Mouse (Mus musculus) C2C12 (cell line): ENCODE data around the gene Ovch2. TPM values are rescaled to one million over a fixed set of nuclear protein-coding genes. Genes with fewer than 3 reads are reported as not detected.

Experiments
- H3K27me3 ChIP-seq: one replicate; pipeline ENCODE4 v1.6.1; 2011; ENCODE audit not compliant: control insufficient read depth, insufficient read depth, insufficient read length
- H3K36me3 ChIP-seq: one replicate; pipeline ENCODE4 v1.6.1; 2011; ENCODE audit not compliant: control insufficient read depth, insufficient read depth
- H3K4me3 ChIP-seq: one replicate; pipeline ENCODE4 v1.5.1; 2011; ENCODE audit warnings: mild to moderate bottlenecking, control low read depth; ENCODE audit not compliant: poor library complexity, insufficient read depth, severe bottlenecking
- H3K79me2 ChIP-seq: one replicate; pipeline ENCODE4 v1.6.1; 2011; ENCODE audit not compliant: control insufficient read depth, insufficient read depth
- H3K79me3 ChIP-seq: one replicate; pipeline ENCODE4 v1.6.1; 2011; ENCODE audit warnings: low read depth, control low read depth
- H3ac ChIP-seq: one replicate; pipeline ENCODE3; 2011; ENCODE audit warnings: low read depth; ENCODE audit not compliant: control insufficient read depth, insufficient read length
- CEBPB ChIP-seq: IDR thresholded peaks from one replicate; pipeline ENCODE4 v1.6.1; 2011; ENCODE audit warnings: low read depth, mild to moderate bottlenecking, control low read depth, moderate library complexity
- CTCF ChIP-seq: IDR thresholded peaks from one replicate; pipeline ENCODE4 v1.5.1; 2011; ENCODE audit not compliant: control insufficient read depth, insufficient read depth, insufficient read length
- FOSL1 ChIP-seq: IDR thresholded peaks from one replicate; pipeline ENCODE4 v1.8.0; 2011; ENCODE audit warnings: mild to moderate bottlenecking, low read length; ENCODE audit not compliant: poor library complexity, insufficient read depth, severe bottlenecking
- MAX ChIP-seq: IDR thresholded peaks from one replicate; pipeline ENCODE4 v1.6.1; 2011; ENCODE audit warnings: mild to moderate bottlenecking, control low read depth
- MYOD1 ChIP-seq: IDR thresholded peaks from one replicate; pipeline ENCODE4 v1.6.1; 2011; ENCODE audit warnings: low read depth; ENCODE audit not compliant: control insufficient read depth, insufficient read length
- MYOG ChIP-seq: IDR thresholded peaks from one replicate; pipeline ENCODE4 v1.6.1; 2011; ENCODE audit not compliant: control insufficient read depth, insufficient read length; ENCODE audit errors: extremely low read depth
- USF1 ChIP-seq: IDR thresholded peaks from one replicate; pipeline ENCODE4 v1.6.1; 2011; ENCODE audit warnings: low read depth, mild to moderate bottlenecking, control low read depth, moderate library complexity
- polyA plus RNA-seq: library from polyadenylated mRNA; unstranded; fragments of >200 nt; fragmentation: generic; extraction: Trizol; gene quantifications from one replicate; pipeline ENCODE4 v1.2.1, GENCODE M21; 2012; ENCODE audit warnings: missing spikeins

Gene Ovch2
- polyA plus RNA-seq, 1 experiment: not detected

GRCm38 (mm10) chr7:107802138-107802537 is 1.1 kb upstream of the Ovch2 start:
- Histone ChIP-seq H3ac (no peak overlapping the region), H3K79me3 (no peaks in the 10 kb centered on the region), H3K4me3 (no peak overlapping the region), H3K79me2 (no peaks in the 10 kb centered on the region), H3K36me3 (no peaks in the 10 kb centered on the region), H3K27me3 (no peaks in the 10 kb centered on the region)
- TF ChIP-seq MAX: no peak
- TF ChIP-seq CTCF: no peak
- no peak for TF ChIP-seq MYOD1
- no peak for TF ChIP-seq MYOG
- TF ChIP-seq USF1: no peak
- no peak for TF ChIP-seq CEBPB
- no peak for TF ChIP-seq FOSL1

DNA sequence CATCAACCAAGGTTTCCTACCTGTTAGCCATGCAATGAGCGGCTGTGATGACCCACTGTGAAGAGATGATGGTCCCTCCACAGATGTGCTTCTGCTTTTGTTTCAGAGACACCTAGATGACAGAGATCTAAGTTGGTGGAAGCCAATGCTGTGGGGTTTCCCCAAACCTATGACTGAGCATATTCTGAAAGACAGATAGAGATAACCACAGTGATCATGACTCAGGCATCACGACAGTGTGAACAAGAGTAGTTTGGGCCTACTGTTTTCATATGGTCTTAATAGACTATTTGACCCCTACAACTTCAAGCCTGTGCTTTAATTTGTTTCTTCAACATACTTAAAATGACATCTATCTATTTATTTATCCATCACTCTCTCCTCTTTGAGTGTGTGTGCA is 4.5 kb downstream of the Ovch2 start:
- H3K79me2 ChIP-seq: no peaks in the 10 kb centered on the region
- no peak for TF ChIP-seq CEBPB
- TF ChIP-seq MAX: no peak
- no peak for TF ChIP-seq USF1
- no peak for TF ChIP-seq MYOG
- TF ChIP-seq CTCF: no peak
- TF ChIP-seq FOSL1: no peak
- no peak for TF ChIP-seq MYOD1

DNA sequence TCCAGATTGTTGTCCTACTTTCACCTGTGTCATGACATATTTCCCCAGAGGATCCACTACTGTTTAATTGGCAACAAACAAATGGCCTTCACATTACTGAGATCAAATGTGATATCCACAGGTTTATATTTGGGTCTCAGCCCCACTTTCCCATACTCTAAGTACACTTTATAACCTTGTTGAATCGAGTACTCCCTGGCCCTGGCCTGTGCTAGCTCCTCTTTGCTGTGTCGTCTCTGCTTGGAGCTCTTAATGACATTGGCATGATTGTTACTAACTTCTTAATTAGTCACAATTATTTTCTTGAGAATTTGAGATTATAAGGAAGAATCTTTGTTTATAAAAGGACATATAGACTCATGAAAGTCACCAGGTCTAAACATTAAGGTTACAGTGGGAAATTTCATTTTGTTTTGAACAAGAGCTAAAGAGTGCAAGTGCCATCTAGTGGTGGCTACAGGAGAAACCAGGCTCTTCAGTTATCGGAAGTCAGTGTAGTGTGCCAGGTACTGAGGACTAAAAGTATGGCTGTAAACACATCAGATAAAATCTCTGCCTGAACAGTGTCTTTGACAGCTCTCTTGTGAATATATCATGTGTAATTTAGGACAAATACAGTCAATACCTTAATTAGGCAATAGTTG is 12.9 kb downstream of the Ovch2 start:
- H3ac ChIP-seq: no peak overlapping the region
- no peaks in the 10 kb centered on the region for H3K27me3 ChIP-seq
- no peaks in the 10 kb centered on the region for H3K79me3 ChIP-seq
- H3K79me2 ChIP-seq: no peaks in the 10 kb centered on the region
- no peaks in the 10 kb centered on the region for H3K36me3 ChIP-seq
- H3K4me3 ChIP-seq: no peak overlapping the region
- TF ChIP-seq CEBPB (no peak), FOSL1 (no peak)

More for the DNA sequence above, 4.5 kb downstream of the Ovch2 start:
- Histone ChIP-seq H3ac (no peak overlapping the region), H3K36me3 (no peaks in the 10 kb centered on the region), H3K79me3 (no peaks in the 10 kb centered on the region), H3K27me3 (no peaks in the 10 kb centered on the region), H3K4me3 (no peak overlapping the region)

GRCm38 (mm10) chr7:107779611-107780010 is 21.4 kb downstream of the Ovch2 start:
- Histone ChIP-seq H3K27me3 (no peaks in the 10 kb centered on the region), H3ac (no peak overlapping the region), H3K79me2 (no peaks in the 10 kb centered on the region), H3K4me3 (no peak overlapping the region), H3K36me3 (no peaks in the 10 kb centered on the region), H3K79me3 (no peaks in the 10 kb centered on the region)
- TF ChIP-seq MAX (no peak), CEBPB (no peak), USF1 (no peak), CTCF (no peak), MYOG (no peak), FOSL1 (no peak), MYOD1 (no peak)

- Histone ChIP-seq H3K79me2 (no peaks in the 10 kb centered on the region), H3K36me3 (no peaks in the 10 kb centered on the region), H3K4me3 (no peak overlapping the region), H3K79me3 (no peaks in the 10 kb centered on the region), H3K27me3 (no peaks in the 10 kb centered on the region), H3ac (no peak overlapping the region)
- TF ChIP-seq CEBPB (no peak), MAX (no peak), MYOD1 (no peak), FOSL1 (no peak), MYOG (no peak), USF1 (no peak), CTCF (no peak)
These were observed 22.8 kb downstream of the Ovch2 start for GRCm38 (mm10) chr7:107778216-107778615.

- TF ChIP-seq MAX: no peak
- TF ChIP-seq FOSL1: no peak
- no peak for TF ChIP-seq MYOD1
- TF ChIP-seq CEBPB: no peak
- no peak for TF ChIP-seq CTCF
- no peak for TF ChIP-seq MYOG
- TF ChIP-seq USF1: no peak
- Histone ChIP-seq H3K79me3 (no peaks in the 10 kb centered on the region), H3K79me2 (no peaks in the 10 kb centered on the region), H3K4me3 (no peak overlapping the region), H3ac (no peak overlapping the region), H3K36me3 (no peaks in the 10 kb centered on the region), H3K27me3 (no peaks in the 10 kb centered on the region)
These were observed 30.2 kb downstream of the Ovch2 start for GRCm38 (mm10) chr7:107770812-107771211.
